Mouse (Mus musculus) thymus, adult 2 months (tissue): ENCODE data around the gene Oscp1. TPM values are rescaled to one million over a fixed set of nuclear protein-coding genes. Genes with fewer than 3 reads are reported as not detected.

ENCODE experiments used
- DNase-seq: peaks from one replicate; pipeline ENCODE4 v3.0.0; 2021
- H3K27ac ChIP-seq: fragments of 200-500 bp; 2 replicates; pipeline ENCODE4 v1.5.1; 2012; ENCODE audit warnings: low read length, control low read depth; ENCODE audit not compliant: control insufficient read depth, insufficient read depth
- H3K27me3 ChIP-seq: fragments of 200-500 bp; 2 replicates; pipeline ENCODE4 v1.6.1; 2012; ENCODE audit warnings: mild to moderate bottlenecking, low read length, moderate library complexity, mixed read lengths; ENCODE audit not compliant: control insufficient read depth, insufficient read depth
- H3K36me3 ChIP-seq: fragments of 200-500 bp; 2 replicates; pipeline ENCODE4 v1.6.1; 2012; ENCODE audit warnings: mild to moderate bottlenecking, low read length, moderate library complexity; ENCODE audit not compliant: control insufficient read depth, insufficient read depth
- H3K4me1 ChIP-seq: fragments of 200-500 bp; replicated peaks from 2 replicates; pipeline ENCODE4 v1.6.1; 2012; ENCODE audit warnings: low read length; ENCODE audit not compliant: control insufficient read depth, insufficient read depth
- H3K4me3 ChIP-seq: fragments of 200-500 bp; 2 replicates; pipeline ENCODE4 v1.5.1; 2012; ENCODE audit warnings: mild to moderate bottlenecking, low read length, control low read depth, moderate library complexity; ENCODE audit not compliant: control insufficient read depth, insufficient read depth
- CTCF ChIP-seq: fragments of 200-500 bp; IDR thresholded peaks from 2 replicates; pipeline ENCODE4 v1.5.1; 2012; ENCODE audit warnings: mild to moderate bottlenecking, control low read depth, low read length, moderate library complexity, borderline replicate concordance; ENCODE audit not compliant: control insufficient read depth, poor library complexity, insufficient read depth; ENCODE audit errors: extremely low read depth
- POLR2A ChIP-seq: fragments of 200-500 bp; IDR thresholded peaks from 2 replicates; pipeline ENCODE4 v1.6.1; 2012; ENCODE audit warnings: mild to moderate bottlenecking, low read length, control low read depth, moderate library complexity; ENCODE audit not compliant: control insufficient read depth, poor library complexity, insufficient read depth; ENCODE audit errors: extremely low read depth
- WGBS: fragments of 180-500 bp; shearing (Covaris S2); methylation state at CpG from one replicate; pipeline ENCODE4 v1.1.7; 2018; 5-methylcytosine and 5-hydroxymethylcytosine counted together
- polyA plus RNA-seq: library from polyadenylated mRNA; depleted of rRNA; stranded (reverse); fragments of >200 nt; gene quantifications from 2 replicates; pipeline ENCODE4 v1.2.3, GENCODE M21; 2012

The Oscp1 gene
- polyA plus RNA-seq, 1 experiment = 1.1 TPM

- no peaks in the 10 kb centered on the region for H3K27me3 ChIP-seq
- H3K36me3 ChIP-seq = peaks cover 8% of the 10 kb centered on the region; the same call in 1 of the 2 replicates
- DNase-seq = no peak
- no peak for TF ChIP-seq CTCF
- no peak for TF ChIP-seq POLR2A
- H3K4me3 ChIP-seq = peak overlapping the region; percentile 69
- H3K27ac ChIP-seq = no peak overlapping the region
- WGBS = 65% methylated on average over 9 of the region's 9 CpGs
- H3K4me1 ChIP-seq = peaks cover 13% of the 10 kb centered on the region
These were observed 615 bp downstream of the Oscp1 start for GRCm38 (mm10) chr4:126058997-126059362.

GRCm38 (mm10) chr4:126062856-126063255 is 4.5 kb downstream of the Oscp1 start:
- TF ChIP-seq POLR2A (no peak), CTCF (no peak)
- Histone ChIP-seq H3K4me3 (no peak overlapping the region), H3K27ac (no peak overlapping the region), H3K4me1 (peaks cover 7% of the 10 kb centered on the region), H3K36me3 (no peaks in the 10 kb centered on the region), H3K27me3 (no peaks in the 10 kb centered on the region)
- 79% methylated on average over 1 of the region's 1 CpGs for WGBS
- peak; percentile 13 for DNase-seq

- DNase-seq = no peak
- H3K4me3 ChIP-seq = no peak overlapping the region
- TF ChIP-seq CTCF (no peak), POLR2A (no peak)
These were observed 6.9 kb downstream of the Oscp1 start for GRCm38 (mm10) chr4:126065241-126065640.

GRCm38 (mm10) chr4:126067401-126068077 is 9.2 kb downstream of the Oscp1 start:
- no peak for DNase-seq
- Histone ChIP-seq H3K27ac (no peak overlapping the region), H3K4me1 (no peaks in the 10 kb centered on the region), H3K27me3 (no peaks in the 10 kb centered on the region), H3K36me3 (no peaks in the 10 kb centered on the region), H3K4me3 (no peak overlapping the region)
- WGBS = 91% methylated on average over 15 of the region's 15 CpGs
- no peak for TF ChIP-seq CTCF
- TF ChIP-seq POLR2A = no peak

More at GRCm38 (mm10) chr4:126065241-126065640, 6.9 kb downstream of the Oscp1 start:
- Histone ChIP-seq H3K36me3 (no peaks in the 10 kb centered on the region), H3K27ac (no peak overlapping the region), H3K4me1 (no peaks in the 10 kb centered on the region), H3K27me3 (no peaks in the 10 kb centered on the region)
- WGBS = 92% methylated on average over 7 of the region's 7 CpGs

GRCm38 (mm10) chr4:126068842-126069241 is 10.5 kb downstream of the Oscp1 start:
- no peak for DNase-seq
- no peak for TF ChIP-seq CTCF
- H3K4me1 ChIP-seq = no peaks in the 10 kb centered on the region
- no peaks in the 10 kb centered on the region for H3K36me3 ChIP-seq
- 85% methylated on average over 6 of the region's 6 CpGs for WGBS
- H3K27ac ChIP-seq = no peak overlapping the region
- no peaks in the 10 kb centered on the region for H3K27me3 ChIP-seq
- H3K4me3 ChIP-seq = no peak overlapping the region

- no peak overlapping the region for H3K27ac ChIP-seq
- H3K4me1 ChIP-seq = no peaks in the 10 kb centered on the region
- no peaks in the 10 kb centered on the region for H3K36me3 ChIP-seq
- no peaks in the 10 kb centered on the region for H3K27me3 ChIP-seq
- no peak for DNase-seq
- WGBS = 92% methylated on average over 6 of the region's 6 CpGs
- TF ChIP-seq POLR2A (no peak), CTCF (no peak)
- H3K4me3 ChIP-seq = no peak overlapping the region
These were observed 19.5 kb downstream of the Oscp1 start for GRCm38 (mm10) chr4:126077833-126078232.

GRCm38 (mm10) chr4:126079266-126079665 is 20.9 kb downstream of the Oscp1 start:
- no peak for TF ChIP-seq POLR2A
- TF ChIP-seq CTCF = no peak
- DNase-seq = no peak
- H3K27ac ChIP-seq = no peak overlapping the region

More at GRCm38 (mm10) chr4:126079266-126079665, 20.9 kb downstream of the Oscp1 start:
- no peaks in the 10 kb centered on the region for H3K27me3 ChIP-seq
- no peaks in the 10 kb centered on the region for H3K36me3 ChIP-seq
- 88% methylated on average over 4 of the region's 4 CpGs for WGBS
- H3K4me1 ChIP-seq = no peaks in the 10 kb centered on the region
- H3K4me3 ChIP-seq = no peak overlapping the region
